Mouse (Mus musculus): ENCODE measurements around the gene Cdhr1.

GRCm38 (mm10) chr14:37083755-37084154, 14.4 kb downstream of the Cdhr1 start:
- TF ChIP-seq GATA1 (IDR thresholded peaks at IDR 0.05; ENCODE audit: borderline replicate concordance, low read length) (no peak), FLI1 (IDR thresholded peaks at IDR 0.05; ENCODE audit: low read length) (no peak)
